Mouse (Mus musculus) testis, adult 2 months (tissue): Measurements from ENCODE around the gene Abi3.

Experiments
- CTCF ChIP-seq: fragments of 200-500 bp; IDR thresholded peaks from 2 replicates; pipeline ENCODE4 v1.5.1; 2012; ENCODE audit warnings: low read depth, mild to moderate bottlenecking, inconsistent platforms, low read length, moderate library complexity; ENCODE audit not compliant: control insufficient read depth, insufficient read depth, insufficient replicate concordance
- POLR2A ChIP-seq: fragments of 200-500 bp; IDR thresholded peaks from 2 replicates; pipeline ENCODE4 v1.6.1; 2012; ENCODE audit warnings: low read depth, mild to moderate bottlenecking, inconsistent platforms, low read length, moderate library complexity; ENCODE audit not compliant: control insufficient read depth

- no peak for TF ChIP-seq CTCF
- no peak for TF ChIP-seq POLR2A
Observed at GRCm38 (mm10) chr11:95781557-95781956, 60.7 kb downstream of the Abi3 start.
